Mouse (Mus musculus) midbrain, postnatal 0 days (tissue): ENCODE results near the gene Gm20388. TPM values are rescaled to one million over a fixed set of nuclear protein-coding genes. Genes with fewer than 3 reads are reported as not detected.
A peak's percentile ranks its signal among the peaks of the same experiment; 100 is the strongest.

Experiments used
- ATAC-seq: fragments of 200-750 bp; cut with Nextera tagmentation; 2 replicates; pipeline ENCODE4 v1.8.0; 2017; ENCODE audit warnings: moderate number of reproducible peaks, mild to moderate bottlenecking, moderate TSS enrichment, moderate library complexity; ENCODE audit not compliant: low FRiP score
- DNase-seq: peaks from one replicate; pipeline ENCODE4 v3.0.0-alpha.2; 2015; ENCODE audit warnings: low spot score
- H3K27ac ChIP-seq: fragments of 300-500 bp; sonication (generic); 2 replicates; pipeline ENCODE4 v1.5.1; 2014; ENCODE audit warnings: low read depth, mild to moderate bottlenecking, low read length, mixed read lengths
- H3K27me3 ChIP-seq: fragments of 300-500 bp; sonication (generic); 2 replicates; pipeline ENCODE4 v1.6.1; 2014; ENCODE audit warnings: low read length, control low read depth, mixed read lengths; ENCODE audit not compliant: insufficient read depth
- H3K36me3 ChIP-seq: fragments of 300-500 bp; sonication (generic); 2 replicates; pipeline ENCODE4 v1.6.1; 2014; ENCODE audit warnings: low read length, control low read depth, mixed read lengths; ENCODE audit not compliant: insufficient read depth
- H3K4me1 ChIP-seq: fragments of 300-500 bp; sonication (generic); 2 replicates; pipeline ENCODE4 v1.6.1; 2014; ENCODE audit warnings: mild to moderate bottlenecking, control low read depth, antibody characterized with exemption, low read length, mixed read lengths; ENCODE audit not compliant: insufficient read depth
- H3K4me2 ChIP-seq: fragments of 300-500 bp; sonication (generic); 2 replicates; pipeline ENCODE4 v1.6.1; 2014; ENCODE audit warnings: low read depth, mild to moderate bottlenecking, low read length, mixed read lengths; ENCODE audit not compliant: poor library complexity, severe bottlenecking
- H3K4me3 ChIP-seq: fragments of 300-500 bp; sonication (generic); 2 replicates; pipeline ENCODE4 v1.5.1; 2014; ENCODE audit warnings: low read depth, mild to moderate bottlenecking, low read length, moderate library complexity
- H3K9ac ChIP-seq: fragments of 300-500 bp; sonication (generic); replicated peaks from 2 replicates; pipeline ENCODE4 v1.6.1; 2014; ENCODE audit warnings: mild to moderate bottlenecking, low read length, moderate library complexity, mixed read lengths; ENCODE audit not compliant: poor library complexity, severe bottlenecking
- H3K9me3 ChIP-seq: fragments of 300-500 bp; sonication (generic); 2 replicates; pipeline ENCODE4 v1.6.1; 2016; ENCODE audit warnings: low read length, control low read depth
- CTCF ChIP-seq: IDR thresholded peaks from 2 replicates; pipeline ENCODE4 v1.5.1; 2016; ENCODE audit warnings: antibody characterized with exemption, mild to moderate bottlenecking
- WGBS: fragments of 180-500 bp; shearing (Covaris S2); extraction: QIAGEN DNeasy Blood & Tissue Kit; methylation state at CpG from one replicate; pipeline ENCODE4 v1.1.7; 2014; 5-methylcytosine and 5-hydroxymethylcytosine counted together
- polyA plus RNA-seq: library from polyadenylated mRNA; unstranded; fragments of >200 nt; fragmentation: Nextera tagmentation; extraction: Ambion mirVana; gene quantifications from 2 replicates; pipeline ENCODE4 v1.2.1, GENCODE M21; 2015
- total RNA-seq: library from RNA; depleted of rRNA; stranded (reverse); fragments of >200 nt; gene quantifications from 2 replicates; pipeline ENCODE4 v1.2.3, GENCODE M21; 2014

Gene Gm20388
- total and polyA plus RNA-seq, 2 experiments from 2014 or later: 74.2 TPM; not detected in 1

GRCm38 (mm10) chr8:124180681-124181445 lies 4270.2 kb downstream of the Gm20388 start:
- no peaks in the 10 kb centered on the region for H3K9me3 ChIP-seq
- TF ChIP-seq CTCF: no peak
- no peak overlapping the region for H3K27ac ChIP-seq
- H3K4me1 ChIP-seq: peaks cover 12% of the 10 kb centered on the region
- H3K36me3 ChIP-seq: no peaks in the 10 kb centered on the region
- ATAC-seq: no peak
- no peak for DNase-seq
- no peaks in the 10 kb centered on the region for H3K27me3 ChIP-seq
- H3K4me3 ChIP-seq: no peak overlapping the region
- no peak overlapping the region for H3K4me2 ChIP-seq
- 70% methylated on average over 5 of the region's 5 CpGs for WGBS
- no peak overlapping the region for H3K9ac ChIP-seq

GRCm38 (mm10) chr8:124181751-124182150 lies 4271.1 kb downstream of the Gm20388 start:
- TF ChIP-seq CTCF: no peak
- 77% methylated on average over 5 of the region's 5 CpGs for WGBS
- no peaks in the 10 kb centered on the region for H3K36me3 ChIP-seq
- H3K9ac ChIP-seq: no peak overlapping the region
- H3K4me1 ChIP-seq: peaks cover 8% of the 10 kb centered on the region
- H3K4me3 ChIP-seq: no peak overlapping the region
- no peaks in the 10 kb centered on the region for H3K9me3 ChIP-seq
- no peak for DNase-seq
- H3K27me3 ChIP-seq: no peaks in the 10 kb centered on the region
- no peak overlapping the region for H3K4me2 ChIP-seq
- no peak for ATAC-seq
- no peak overlapping the region for H3K27ac ChIP-seq

GRCm38 (mm10) chr8:124182224-124182623 lies 4271.6 kb downstream of the Gm20388 start:
- 56% methylated on average over 13 of the region's 13 CpGs for WGBS
- Histone ChIP-seq H3K4me2 (no peak overlapping the region), H3K4me3 (no peak overlapping the region), H3K27ac (no peak overlapping the region), H3K27me3 (no peaks in the 10 kb centered on the region), H3K36me3 (no peaks in the 10 kb centered on the region), H3K9ac (no peak overlapping the region), H3K9me3 (no peaks in the 10 kb centered on the region), H3K4me1 (peaks cover 8% of the 10 kb centered on the region)
- peak; percentile 41; the same call in 1 of the 2 replicates for ATAC-seq
- DNase-seq: peak; percentile 61
- TF ChIP-seq CTCF: no peak

GRCm38 (mm10) chr8:124184078-124184477 lies 4273.4 kb downstream of the Gm20388 start:
- DNase-seq (no peak), ATAC-seq (no peak)
- H3K36me3 ChIP-seq: no peaks in the 10 kb centered on the region
- H3K4me2 ChIP-seq: no peak overlapping the region
- H3K9ac ChIP-seq: no peak overlapping the region
- H3K27me3 ChIP-seq: no peaks in the 10 kb centered on the region
- no peaks in the 10 kb centered on the region for H3K9me3 ChIP-seq
- H3K4me3 ChIP-seq: no peak overlapping the region
- whole genome bisulfite sequencing: 67% methylated on average over 3 of the region's 3 CpGs
- no peak for TF ChIP-seq CTCF
- peaks cover 8% of the 10 kb centered on the region for H3K4me1 ChIP-seq
- no peak overlapping the region for H3K27ac ChIP-seq

GRCm38 (mm10) chr8:124184507-124184906 lies 4273.9 kb downstream of the Gm20388 start:
- Histone ChIP-seq H3K4me2 (no peak overlapping the region), H3K27ac (no peak overlapping the region), H3K4me1 (peaks cover 8% of the 10 kb centered on the region), H3K36me3 (no peaks in the 10 kb centered on the region), H3K9ac (no peak overlapping the region), H3K9me3 (no peaks in the 10 kb centered on the region), H3K4me3 (no peak overlapping the region), H3K27me3 (no peaks in the 10 kb centered on the region)
- ATAC-seq (peak; percentile 23; the same call in 1 of the 2 replicates), DNase-seq (no peak)
- peak; percentile 32 for TF ChIP-seq CTCF
- 41% methylated on average over 2 of the region's 2 CpGs for WGBS

- Histone ChIP-seq H3K4me2 (no peak overlapping the region), H3K27me3 (no peaks in the 10 kb centered on the region), H3K4me3 (no peak overlapping the region), H3K36me3 (no peaks in the 10 kb centered on the region), H3K27ac (no peak overlapping the region), H3K9me3 (no peaks in the 10 kb centered on the region), H3K9ac (no peak overlapping the region), H3K4me1 (peaks cover 8% of the 10 kb centered on the region)
- WGBS: 56% methylated on average over 6 of the region's 6 CpGs
- no peak for TF ChIP-seq CTCF
- no peak for DNase-seq
- ATAC-seq: no peak
Observed at GRCm38 (mm10) chr8:124185081-124185480, 4274.4 kb downstream of the Gm20388 start.
